Mouse (Mus musculus): ENCODE measurements around the gene Sh3rf3.

DNA sequence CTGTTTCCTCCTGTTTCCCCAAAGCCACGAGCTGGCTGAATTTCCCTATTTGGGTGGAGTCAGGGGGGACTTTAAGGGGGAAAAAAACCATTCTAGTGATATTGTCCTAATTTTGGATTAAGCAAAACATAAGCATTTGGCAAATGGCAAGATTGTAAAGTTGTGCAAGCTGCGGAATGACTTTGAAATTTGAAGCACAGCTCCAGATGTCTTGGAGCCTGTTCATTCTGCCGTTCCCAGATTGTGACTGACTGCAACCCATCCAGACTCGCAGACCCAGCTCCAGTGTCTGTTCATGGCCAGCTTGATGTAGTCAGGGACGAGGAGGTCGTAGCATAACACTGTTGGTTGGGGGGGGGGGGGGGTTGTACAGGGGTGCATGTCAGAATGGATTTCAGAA is 131.8 kb downstream of the Sh3rf3 start:
- TF ChIP-seq CTCF (IDR thresholded peaks at IDR 0.05; ENCODE audit: low read depth) (no peak), EP300 (IDR thresholded peaks at IDR 0.05; ENCODE audit: low read depth) (no peak)
